Mouse (Mus musculus) ES-Bruce4 (cell line): ENCODE measurements at regions not wholly inside any gene's neighbourhood (a gene's known extent, or its start where the extent isn't known, plus 50 kb on each side); places are given as distances from the start of the nearest gene placed in this dataset.

Experiments
- CTCF ChIP-seq: IDR thresholded peaks from one replicate; pipeline ENCODE4 v1.8.1; 2011; ENCODE audit warnings: low read depth, low read length
- POLR2A ChIP-seq: IDR thresholded peaks from one replicate; pipeline ENCODE4 v1.8.1; 2011; ENCODE audit warnings: low read length; ENCODE audit not compliant: insufficient read depth

DNA sequence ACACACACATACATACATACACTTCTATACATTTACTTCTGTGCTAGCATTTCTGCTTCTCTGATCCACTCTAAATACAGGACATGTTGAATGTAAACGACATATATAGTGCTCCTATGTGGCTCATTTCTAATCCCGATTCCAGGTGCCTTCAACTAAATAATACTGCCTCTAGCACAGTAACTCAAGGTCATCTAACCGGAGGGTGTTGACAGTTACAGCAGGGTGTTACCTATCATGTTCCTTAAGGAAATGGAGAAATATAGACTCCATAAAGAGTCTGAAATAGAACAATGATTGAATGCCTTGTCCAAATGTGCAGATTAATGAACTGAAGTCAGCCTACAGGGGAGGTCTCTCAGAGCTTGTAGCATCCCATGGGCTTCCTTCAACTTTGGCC, 307.3 kb upstream of the Apob start:
- TF ChIP-seq CTCF (no peak), POLR2A (no peak)
